Mouse (Mus musculus) urinary bladder, adult 2 months (tissue): ENCODE results near the gene Tnr. TPM values are rescaled to one million over a fixed set of nuclear protein-coding genes. Genes with fewer than 3 reads are reported as not detected.
"Not testable (repeated sequence)": the region's sequence is repeated elsewhere in the genome, so short reads cannot be mapped to it uniquely, and the experiment has no call there.

Source experiments
- DNase-seq: peaks from one replicate; pipeline ENCODE4 v3.0.0; 2022; ENCODE audit warnings: low spot score
- polyA plus RNA-seq: library from polyadenylated mRNA; depleted of rRNA; stranded (reverse); fragments of >200 nt; gene quantifications from 2 replicates; pipeline ENCODE4 v1.2.3, GENCODE M21; 2012

Tnr gene
- polyA plus RNA-seq, 1 experiment = 0.03 TPM

GRCm38 (mm10) chr1:159953526-159953925 lies 430.0 kb downstream of the Tnr start:
- DNase-seq = no peak

GRCm38 (mm10) chr1:159963351-159963750 lies 439.8 kb downstream of the Tnr start:
- no peak for DNase-seq

- DNase-seq = not testable (repeated sequence)
Measured at GRCm38 (mm10) chr1:159966286-159966685, 442.7 kb downstream of the Tnr start.

GRCm38 (mm10) chr1:159968395-159968794 lies 444.8 kb downstream of the Tnr start:
- no peak for DNase-seq

- no peak for DNase-seq
Measured at GRCm38 (mm10) chr1:159977786-159978185, 454.2 kb downstream of the Tnr start.

- no peak for DNase-seq
Measured at GRCm38 (mm10) chr1:159979096-159979495, 455.5 kb downstream of the Tnr start.

GRCm38 (mm10) chr1:159980355-159980754 lies 456.8 kb downstream of the Tnr start:
- DNase-seq = no peak
